Mouse (Mus musculus): ENCODE measurements around the gene Adgrg3. TPM values are rescaled to one million over a fixed set of nuclear protein-coding genes. Genes with fewer than 3 reads are reported as not detected.

Gene Adgrg3
- polyA plus RNA-seq, 1 experiment from 2014 or later, result 9.7 TPM

DNA sequence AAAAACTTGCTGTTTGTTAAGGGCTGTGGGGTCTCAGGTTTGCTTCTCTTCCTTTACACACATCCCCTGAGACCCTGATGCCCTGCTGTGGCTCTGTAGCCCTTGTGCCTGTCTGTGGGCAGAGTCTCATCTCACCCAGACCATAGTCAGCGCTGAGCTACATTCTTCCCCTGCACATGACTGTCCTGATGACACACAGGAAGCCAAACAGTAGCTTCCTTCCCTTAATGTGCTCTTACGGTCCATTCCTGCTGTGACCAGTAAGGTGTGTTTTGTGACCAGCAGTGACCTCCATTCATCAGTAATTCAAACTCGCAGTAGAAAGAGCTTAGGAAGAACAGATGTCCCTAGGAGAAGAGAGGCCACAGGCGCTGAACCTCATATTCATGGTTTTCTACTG lies 6.9 kb downstream of the Adgrg3 start:
- DNase-seq (ENCODE audit: low spot score), result no peak

DNA sequence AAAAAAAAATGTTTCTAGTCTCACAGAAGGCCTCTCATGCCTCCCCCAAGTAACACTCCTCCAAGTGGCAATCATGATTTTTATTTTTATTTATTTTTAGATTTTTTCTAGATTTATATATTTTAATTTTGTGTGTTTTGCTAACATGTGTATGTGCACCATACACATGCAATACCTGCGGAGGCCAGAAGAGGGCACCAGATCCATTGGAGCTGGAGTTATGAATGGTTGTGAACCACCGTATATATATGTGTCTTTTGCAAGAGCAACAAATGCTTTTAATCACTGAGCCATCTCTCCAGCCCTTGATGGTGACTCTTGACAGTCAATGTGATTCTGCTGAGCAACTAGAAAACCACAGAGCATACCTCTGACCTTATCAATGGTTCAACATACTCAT lies 7.9 kb downstream of the Adgrg3 start:
- peak; percentile 15 for DNase-seq (ENCODE audit: low spot score)

DNA sequence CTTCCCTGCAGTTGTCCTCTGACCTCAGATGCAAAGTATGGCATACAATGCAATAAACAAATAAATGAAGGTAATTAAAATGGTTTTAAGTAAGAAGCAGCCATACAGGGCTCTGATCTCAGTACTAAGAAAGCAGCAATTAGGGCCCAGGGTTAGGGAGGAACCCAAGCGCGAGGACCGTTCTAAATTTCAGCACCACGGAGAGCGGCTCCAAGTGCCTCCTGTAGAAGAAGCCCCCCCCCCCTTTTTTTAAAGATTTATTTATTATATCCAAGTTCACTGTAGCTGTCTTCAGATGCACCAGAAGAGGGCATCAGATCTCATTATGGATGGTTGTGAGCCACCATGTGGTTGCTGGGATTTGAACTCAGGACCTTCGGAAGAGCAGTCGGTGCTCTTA lies 10.9 kb downstream of the Adgrg3 start:
- DNase-seq (ENCODE audit: low spot score), result peak; percentile 54

DNA sequence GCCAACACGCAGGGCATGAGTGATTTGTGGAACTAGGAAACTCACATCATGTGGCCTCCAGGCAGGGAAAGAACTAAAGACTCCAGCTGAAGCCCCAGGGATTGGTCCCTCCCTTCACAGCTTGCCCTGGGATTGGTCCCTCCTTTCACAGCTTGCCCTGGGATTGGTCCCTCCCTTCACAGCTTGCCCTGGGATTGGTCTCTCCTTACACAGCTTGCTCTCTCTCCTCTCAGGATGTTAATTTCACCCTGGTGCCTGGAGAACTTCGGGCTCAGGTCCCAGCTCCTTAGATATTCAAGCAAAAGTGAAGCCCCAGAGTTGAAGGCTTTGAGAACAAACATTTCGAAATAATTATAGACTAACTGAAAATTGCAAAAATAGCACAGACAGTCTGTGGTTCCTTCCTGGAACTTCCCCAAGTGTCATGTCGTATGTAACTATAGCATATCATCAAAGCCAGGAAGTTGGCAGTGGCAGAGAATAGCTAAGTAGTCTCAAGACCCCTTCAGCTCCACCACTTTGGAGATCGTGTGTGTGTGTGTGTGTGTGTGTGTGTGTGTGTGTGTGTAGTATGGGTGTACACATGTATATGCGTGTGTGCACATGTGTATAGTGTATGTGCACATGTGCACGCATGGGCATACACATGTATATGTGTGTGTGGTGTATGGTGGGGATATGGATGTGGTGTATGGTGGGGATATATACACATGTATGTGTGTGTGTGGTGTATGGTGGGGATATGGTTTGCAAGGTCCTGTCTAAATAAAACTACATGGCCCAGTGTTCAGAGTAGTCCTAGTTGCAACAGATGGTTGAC lies 19.8 kb downstream of the Adgrg3 start:
- DNase-seq (ENCODE audit: low spot score), result peak; percentile 39

DNA sequence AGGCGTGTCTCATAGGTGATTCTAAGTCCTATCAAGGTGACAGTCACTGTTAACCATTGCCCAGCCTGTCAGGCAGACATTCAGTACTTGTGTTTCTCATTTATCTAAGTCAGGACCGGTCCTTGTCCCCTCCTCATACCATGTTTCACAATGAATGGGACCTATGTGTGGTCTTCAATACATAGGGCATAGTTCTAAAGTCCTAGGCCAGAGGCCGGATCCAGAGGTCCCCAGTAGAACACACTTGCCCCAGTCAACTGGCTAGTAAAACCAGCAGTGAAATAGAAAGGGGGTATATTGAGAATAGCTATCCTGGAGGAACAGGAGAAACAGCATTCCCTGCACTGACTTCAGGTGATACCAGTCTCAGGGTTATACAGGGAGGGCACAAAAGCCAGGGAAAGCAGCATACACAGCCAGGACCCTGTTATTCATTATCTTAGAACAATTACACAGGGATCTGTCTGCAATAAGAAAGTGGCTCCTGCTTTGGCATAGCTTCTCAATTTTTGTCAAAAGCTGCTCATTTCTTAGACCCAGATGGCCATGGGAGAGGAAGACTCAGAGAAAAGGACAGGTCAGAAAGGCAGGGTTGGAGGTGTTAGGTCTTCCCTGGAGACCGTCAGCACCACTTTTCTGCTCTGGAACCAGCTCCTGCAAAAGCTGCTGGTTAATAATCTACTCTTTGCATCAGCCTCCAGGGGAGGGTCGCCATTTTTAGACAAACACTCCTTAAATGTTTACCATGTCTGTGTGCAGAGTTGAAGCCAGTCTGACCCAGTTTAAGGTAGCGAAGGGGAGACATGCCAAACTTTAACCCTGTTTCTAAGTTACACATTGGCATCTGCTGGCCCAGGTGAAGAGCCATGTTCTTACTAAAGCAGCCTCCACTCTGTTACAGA lies 24.6 kb downstream of the Adgrg3 start:
- DNase-seq (ENCODE audit: low spot score), result no peak

DNA sequence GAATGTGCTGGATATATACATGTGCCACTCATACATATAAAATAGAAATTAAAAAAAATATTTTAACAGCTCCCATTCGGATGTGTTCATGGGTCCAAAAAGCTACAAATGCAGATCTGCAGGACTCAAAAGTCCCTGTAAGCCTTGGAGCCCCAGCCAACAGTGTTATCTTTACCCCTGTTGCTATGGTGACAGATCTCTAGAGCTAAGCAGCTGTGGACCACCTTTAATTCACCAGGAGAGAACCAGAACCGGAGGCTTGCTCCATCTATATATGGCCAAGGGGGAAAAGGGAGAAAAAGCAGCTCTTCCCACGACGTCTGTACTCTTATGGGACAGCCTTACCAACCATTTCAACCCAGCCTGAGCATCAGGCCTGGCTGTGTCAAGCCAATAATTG lies 27.3 kb downstream of the Adgrg3 start:
- no peak for DNase-seq (ENCODE audit: low spot score)

DNA sequence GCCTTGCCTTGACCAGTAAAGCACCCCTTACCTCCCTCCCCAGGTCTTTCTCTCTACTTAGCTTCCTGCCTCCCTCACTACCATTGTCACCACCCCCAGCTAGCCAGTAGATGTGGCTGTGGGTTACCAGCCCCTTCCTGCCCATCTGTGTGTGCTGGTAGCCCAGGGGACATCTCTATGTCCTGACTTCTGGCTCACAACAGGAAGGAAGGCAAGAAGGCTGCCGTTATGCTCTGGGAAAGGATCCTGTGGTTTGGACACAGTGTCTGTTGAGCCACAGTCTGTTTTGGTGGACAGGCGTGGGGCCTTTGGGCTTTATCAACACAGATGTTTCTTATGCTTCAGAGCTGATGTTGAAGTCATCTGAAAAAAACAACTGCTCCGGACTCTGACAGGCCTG lies 29.5 kb downstream of the Adgrg3 start:
- peak; percentile 20 for DNase-seq (ENCODE audit: low spot score)

DNA sequence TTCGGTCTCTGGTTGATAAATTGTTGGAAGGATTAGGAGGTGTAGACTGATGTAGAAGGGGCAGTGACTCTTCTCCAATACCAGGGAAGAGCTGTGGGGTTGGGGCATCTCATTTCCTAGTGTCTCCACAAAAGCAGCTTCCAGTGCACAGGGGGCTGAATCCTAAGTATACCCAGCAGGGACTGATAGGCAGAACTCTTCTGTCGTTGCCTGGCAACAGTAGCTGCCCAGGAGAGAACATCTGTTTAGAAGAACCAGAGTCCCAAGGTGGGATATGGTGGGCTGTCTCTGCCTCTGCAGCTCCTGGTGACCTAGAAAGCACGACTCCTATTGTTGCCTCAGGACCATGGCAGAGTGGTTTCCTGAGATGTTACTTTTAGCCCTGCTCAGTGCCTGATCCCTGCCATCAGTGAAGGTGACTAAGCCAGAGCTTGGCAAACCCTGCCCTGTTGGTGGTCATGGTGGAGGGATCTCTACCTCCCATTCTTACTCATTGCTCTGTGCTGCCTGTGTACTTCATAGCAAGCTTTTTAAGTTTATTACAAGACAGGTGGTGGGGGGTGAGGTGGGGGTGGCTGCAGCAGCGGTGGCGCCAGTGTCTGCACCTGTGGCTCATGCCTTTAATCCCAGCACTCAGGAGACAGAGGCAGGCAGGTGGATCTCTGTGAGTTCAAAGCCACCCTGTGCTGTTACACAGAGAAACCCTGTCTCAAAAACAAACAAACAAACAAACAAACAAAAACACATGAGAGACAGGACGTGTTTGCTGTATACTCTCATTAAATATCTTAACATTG lies 30.6 kb downstream of the Adgrg3 start:
- DNase-seq (ENCODE audit: low spot score), result peak; percentile 28

DNA sequence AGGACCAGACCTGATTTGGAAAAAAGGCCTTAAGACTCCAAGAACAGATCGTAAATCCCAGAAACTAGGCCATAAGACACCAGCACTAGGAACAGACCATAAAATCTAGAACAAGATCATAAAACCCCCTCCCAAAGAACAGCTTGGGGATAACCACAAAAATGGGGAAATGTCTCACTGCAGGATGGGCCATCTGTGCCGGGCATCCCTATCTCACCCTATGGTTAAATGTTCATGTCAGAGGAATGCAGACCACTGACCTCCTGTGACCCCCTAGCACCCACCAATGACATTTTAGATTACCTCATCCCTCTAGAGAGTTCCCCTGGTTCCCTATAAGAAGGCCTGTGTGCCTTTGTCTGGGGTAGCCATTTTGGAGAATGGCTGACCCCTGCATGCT lies 32.1 kb downstream of the Adgrg3 start:
- DNase-seq (ENCODE audit: low spot score), result no peak

DNA sequence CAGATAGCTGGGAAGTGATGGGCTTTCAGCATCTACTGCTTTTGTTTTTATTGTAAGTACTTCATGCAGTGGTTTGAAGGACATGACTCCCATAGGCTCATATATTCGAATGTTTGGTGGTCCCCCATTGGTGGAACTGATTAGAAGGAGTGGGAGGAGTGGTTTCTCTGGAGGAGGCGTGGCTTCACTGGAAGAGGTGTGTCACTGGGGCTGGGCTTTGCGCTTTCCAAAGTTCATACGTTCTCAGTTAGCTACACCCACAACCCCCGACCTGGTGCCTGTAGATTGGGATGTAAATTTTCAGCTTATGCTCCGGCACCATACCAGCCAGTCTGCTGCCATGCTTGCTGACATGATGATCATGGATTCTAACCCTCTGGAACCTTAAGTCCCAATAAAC lies 36.9 kb downstream of the Adgrg3 start:
- DNase-seq (ENCODE audit: low spot score), result no peak

DNA sequence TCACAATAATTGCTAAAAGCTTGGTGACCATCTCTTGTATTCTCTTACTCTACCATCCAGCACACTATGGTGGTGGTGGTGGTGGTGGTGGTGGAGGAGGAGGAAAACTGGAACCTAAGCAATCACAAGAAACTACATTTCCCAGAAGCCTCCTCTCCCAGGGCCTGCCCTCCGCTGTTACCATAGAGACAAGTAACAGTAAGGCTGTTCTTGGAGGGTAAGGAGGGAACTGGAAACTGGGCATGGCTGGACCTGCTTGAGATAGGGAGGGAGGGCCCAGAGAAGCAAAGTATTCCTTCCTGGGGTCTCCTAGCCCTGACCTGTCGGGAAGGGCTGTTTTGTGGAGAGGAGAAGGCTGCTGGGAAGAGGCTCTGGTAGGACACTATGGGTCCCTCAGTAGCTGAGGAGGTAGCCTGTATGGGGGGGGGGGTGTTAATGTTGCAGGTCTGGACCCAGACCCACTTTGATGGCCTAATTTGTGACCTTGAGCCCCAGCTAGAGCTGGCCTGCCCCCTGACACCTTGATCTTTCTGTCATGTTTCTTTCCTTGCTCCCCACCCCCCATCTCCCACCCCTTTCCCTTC lies 37.5 kb downstream of the Adgrg3 start, which contains the start of gene Drc7:
TSS of gene Drc7 (plus strand) at position 177 of the 584 bp plus-strand sequence.
- no peak for DNase-seq (ENCODE audit: low spot score)

DNA sequence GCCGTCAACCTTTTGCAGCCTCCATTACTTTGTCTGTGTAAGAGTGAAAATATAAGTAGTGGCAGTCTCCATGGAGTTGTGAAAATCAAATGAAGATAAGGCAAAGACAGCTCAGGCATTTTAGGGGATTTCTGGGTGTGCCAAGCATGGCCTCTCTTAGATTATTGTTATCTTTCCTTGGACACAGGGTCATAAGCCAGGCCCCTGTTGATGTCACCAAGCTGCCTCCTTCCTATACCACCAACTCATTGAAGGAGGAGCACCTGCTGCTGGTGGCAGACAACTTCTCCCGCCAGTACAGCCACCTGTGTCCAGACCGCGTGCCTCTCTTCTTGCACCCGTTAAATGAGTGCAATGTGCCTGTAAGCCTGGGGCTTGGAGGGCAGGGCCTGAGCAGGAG lies 38.9 kb downstream of the Adgrg3 start:
- DNase-seq (ENCODE audit: low spot score), result no peak

DNA sequence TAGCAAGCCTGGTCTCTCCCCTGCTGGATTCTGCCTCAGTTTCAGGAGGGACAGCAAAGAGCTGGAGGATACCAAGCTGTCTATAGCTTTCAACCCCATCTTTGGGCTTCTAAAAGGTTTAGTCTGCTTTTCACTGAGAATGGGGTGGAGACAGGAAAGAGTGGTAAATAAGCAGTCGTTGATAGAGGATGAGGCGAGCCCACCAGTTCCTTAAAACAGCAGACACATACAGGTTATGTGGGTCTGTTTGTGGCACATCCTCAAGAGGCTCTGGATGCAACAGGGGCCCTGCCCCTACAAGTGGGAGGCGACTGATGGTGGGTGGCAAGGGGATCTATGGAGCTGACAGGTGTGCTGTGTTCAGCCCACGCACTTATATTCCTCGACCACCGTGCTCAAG lies 41.2 kb downstream of the Adgrg3 start:
- DNase-seq (ENCODE audit: low spot score), result peak; percentile 52

DNA sequence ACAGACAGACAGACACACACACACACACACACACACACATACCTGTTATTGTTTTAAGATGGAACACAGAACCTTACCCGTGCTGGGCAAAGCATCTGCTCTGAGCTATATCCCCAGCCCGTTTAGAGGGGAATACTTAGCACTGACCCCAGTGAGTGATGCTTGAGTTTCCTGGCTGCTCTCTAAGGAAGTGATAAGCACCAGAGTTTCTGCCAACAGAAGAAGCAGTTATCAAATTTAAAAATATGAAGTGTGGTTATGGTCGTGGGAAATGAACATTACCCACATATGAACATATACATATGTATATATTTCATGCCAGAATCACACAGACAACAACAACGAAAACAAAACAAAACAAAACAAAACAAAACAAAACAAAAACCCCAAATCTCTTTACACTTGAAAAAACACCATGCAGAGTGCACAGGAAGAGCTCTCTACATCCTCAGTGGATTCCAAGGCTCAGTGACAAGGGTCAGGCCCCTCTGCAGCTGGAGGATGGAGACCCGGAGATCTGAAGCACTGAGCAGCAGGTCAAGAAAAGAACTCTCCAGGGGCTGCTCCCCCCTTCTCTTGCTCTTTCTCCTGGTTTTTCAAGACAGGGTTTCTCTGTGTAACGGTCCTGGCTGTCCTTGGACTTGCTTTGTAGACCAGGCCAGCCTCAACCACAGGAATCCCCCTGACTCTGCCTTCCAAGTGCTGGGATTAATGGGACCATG lies 42.5 kb downstream of the Adgrg3 start:
- no peak for DNase-seq (ENCODE audit: low spot score)

DNA sequence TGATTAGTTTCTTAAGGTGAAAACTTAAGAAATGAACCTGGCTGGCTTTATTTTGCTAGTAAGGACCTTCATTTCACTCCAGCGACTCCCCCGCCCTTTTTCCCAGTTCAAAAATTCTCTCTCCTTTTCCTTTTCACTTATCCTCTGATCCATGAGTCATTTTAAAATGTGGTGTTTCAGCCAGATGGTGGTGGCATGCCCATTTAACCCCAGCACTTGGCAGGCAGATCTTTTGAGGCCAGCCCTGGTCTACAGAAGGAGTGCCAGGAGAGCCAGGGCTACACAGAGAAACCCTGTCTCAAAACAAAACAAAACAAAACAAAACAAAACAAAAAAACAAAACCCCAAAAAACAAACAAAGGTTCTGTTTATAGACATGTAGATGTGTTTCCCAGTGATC lies 47.0 kb downstream of the Adgrg3 start:
- DNase-seq (ENCODE audit: low spot score), result no peak

DNA sequence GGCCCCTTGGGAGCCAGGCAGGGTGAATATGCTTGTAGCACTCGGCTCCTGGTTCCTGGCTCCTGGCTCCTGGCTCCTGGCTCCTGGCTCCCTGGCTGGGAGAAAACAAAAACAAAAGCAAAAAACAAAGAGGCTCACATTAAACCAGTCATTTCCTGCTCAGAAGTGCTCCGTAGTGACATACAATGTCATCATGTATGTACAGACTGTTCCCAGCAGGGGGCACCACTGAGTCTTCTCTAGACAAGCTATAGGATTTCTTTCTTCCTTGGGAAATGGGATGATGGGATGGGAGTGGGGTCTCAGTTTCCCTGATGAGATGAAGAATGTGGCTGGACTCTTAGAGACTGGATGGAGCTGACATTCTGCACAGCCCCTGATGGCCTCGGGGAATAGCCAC lies 50.1 kb downstream of the Adgrg3 start:
- peak; percentile 77 for DNase-seq (ENCODE audit: low spot score)

DNA sequence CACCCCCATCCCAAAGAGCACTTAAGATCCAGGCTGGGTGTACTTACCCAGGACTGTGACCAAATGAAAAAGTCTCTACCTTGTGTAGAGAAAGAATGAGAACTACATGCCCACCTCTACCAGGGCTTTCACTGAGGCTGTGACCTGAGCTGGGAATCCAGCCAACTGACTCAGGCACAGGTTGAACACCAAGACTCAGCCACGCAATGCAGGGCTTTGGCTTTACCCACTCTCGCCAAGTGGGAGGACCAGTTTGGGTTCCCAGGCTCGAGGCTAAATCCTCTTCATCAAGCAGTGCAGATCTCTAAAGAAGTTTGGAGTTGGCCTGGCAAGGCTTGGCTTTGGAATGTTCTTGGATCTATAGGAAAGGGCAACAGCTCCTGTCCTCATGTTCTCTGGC lies 58.0 kb downstream of the Adgrg3 start:
- DNase-seq (ENCODE audit: low spot score), result no peak

DNA sequence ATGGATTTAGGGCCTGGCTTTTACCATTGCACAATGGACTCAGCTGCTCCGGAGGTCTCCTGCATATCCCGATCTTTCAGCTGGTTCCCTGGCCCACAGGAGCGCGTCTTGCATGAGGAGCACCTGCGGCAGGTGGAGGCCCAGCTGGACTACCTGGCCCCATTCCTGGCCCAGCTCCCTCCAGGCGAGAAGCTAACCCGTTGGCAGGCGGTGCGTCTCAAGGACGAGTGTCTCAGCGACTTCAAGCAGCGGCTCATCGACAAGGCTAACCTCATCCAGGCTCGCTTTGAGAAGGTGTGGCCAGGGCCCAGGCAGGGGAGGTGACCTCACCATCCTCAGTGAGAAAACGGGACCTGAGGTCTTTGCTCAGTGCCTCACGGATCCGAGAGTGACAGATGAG lies 58.7 kb downstream of the Adgrg3 start:
- no peak for DNase-seq (ENCODE audit: low spot score)

DNA sequence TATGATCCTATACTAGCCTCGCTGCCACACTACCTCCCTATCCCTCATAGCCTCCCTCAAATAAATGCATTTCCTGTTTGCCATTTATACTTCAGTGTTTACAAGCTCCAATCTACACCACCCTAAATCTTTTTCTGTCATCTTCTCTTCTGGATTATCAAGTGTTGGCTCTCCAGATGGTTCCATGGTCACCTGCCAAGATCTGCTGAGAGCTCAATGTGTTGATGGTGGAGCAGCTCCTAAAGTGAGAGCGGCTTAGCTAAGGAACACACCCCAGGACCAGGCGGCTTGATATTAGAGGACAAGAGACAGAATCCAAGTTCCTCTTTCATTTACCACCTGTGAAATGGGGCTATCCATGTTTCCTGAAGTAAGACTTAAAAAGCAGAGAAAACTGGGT lies 60.6 kb downstream of the Adgrg3 start:
- DNase-seq (ENCODE audit: low spot score), result no peak

DNA sequence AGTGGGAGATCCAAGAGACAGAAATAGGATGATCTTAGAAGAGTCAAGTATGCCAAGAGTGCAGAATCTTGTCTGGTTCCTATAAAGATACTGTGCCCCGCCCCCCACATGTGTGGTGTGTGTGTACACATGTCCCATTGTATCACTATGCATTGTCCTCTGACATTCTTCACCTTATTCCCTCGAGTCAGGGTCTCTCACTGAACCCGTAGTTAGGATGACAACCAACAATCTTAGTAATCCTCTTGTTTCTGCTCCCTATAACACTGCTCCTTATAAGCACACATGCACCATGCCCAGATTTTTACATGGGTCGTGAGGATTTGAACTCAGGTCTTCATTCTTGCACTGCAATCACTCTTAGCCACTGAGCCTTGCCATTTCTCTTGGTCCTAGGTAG lies 61.8 kb downstream of the Adgrg3 start:
- no peak for DNase-seq (ENCODE audit: low spot score)

Measured in thymus, postnatal 0 days (tissue).